Mouse (Mus musculus): ENCODE data around the gene Lrrk1.

DNA sequence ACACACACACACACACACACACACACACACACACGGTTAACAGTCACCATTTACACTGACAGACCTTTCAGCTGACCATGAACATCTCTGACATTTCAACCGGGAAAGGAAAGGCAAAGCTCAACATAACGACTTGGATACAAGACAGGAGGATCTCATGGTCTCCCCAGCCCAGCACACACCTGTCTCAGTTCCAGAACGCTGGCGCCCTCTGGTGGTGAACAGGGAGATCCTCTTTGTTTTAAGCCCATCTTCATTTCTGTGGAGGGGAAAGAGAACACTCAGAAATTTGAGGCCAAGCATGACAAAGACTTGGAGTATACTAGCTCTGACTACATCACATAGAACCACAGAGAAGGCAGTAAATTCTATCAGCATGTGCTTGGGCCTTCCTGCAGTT, 87.5 kb downstream of the Lrrk1 start:
- no peak for TF ChIP-seq ZNF384 (IDR thresholded peaks at IDR 0.05; ENCODE audit: low read depth, low read length)
- no peak for TF ChIP-seq MAFK (IDR thresholded peaks at IDR 0.05; ENCODE audit: insufficient read depth, low read depth, low read length)
- TF ChIP-seq CHD2 (IDR thresholded peaks at IDR 0.05; ENCODE audit: low read depth, low read length) = no peak
- no peak for TF ChIP-seq HCFC1 (IDR thresholded peaks at IDR 0.05; ENCODE audit: borderline replicate concordance, insufficient read depth, low read length)

All from ES-E14 (cell line).